In the genomic region with DNA sequence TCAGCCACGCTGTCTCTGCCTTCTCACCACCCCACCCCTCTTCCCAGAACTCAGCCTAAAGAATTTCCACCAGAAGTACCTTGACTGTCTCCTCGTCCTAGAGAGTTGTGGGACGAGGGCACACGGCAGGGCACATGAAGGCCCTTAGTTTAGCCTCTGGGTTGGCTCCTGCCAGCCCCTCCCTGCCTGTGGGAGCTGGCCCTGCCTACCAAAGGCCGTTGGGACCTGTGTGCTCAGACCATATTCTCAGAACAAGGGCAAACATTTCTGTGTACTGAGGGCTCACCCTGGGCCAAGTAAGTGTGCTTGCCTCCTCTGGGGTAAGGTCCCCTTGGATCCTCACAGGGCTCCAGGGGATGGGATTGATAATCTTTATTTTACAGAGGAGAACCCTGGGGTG, we compare ENCODE assay signal across 9 mouse cellular contexts.
DNase-seq lines count a peak whose midpoint lies in the region; ATAC-seq and TF ChIP-seq lines count a peak whose summit lies in the region.
"Had no signal": no experiment of that assay in that cellular context is flagged by ENCODE, and none has a peak within 500 bp of the region (broad histone marks: within the 10 kb centered on the region; RNA-seq: fewer than 3 reads in every experiment).

No protein-coding gene starts in this region.

- no peaks in the 10 kb centered on the region for H3K9me3 ChIP-seq in lung, postnatal 0 days (ENCODE audit: low read length)
- H3K9me3 ChIP-seq in intestine, embryonic 16.5 days (ENCODE audit: control insufficient read depth, low read length): no peaks in the 10 kb centered on the region
- no peaks in the 10 kb centered on the region for H3K9me3 ChIP-seq in neural tube, embryonic 15.5 days (replicated peaks)

- ATAC-seq in lung, postnatal 0 days: no peak
- no peak for ATAC-seq in intestine, embryonic 16.5 days
- ATAC-seq in neural tube, embryonic 15.5 days (ENCODE audit: low FRiP score): no peak

- WGBS in lung, postnatal 0 days: 43% methylated on average over 5 of the region's 5 CpGs
- 57% methylated on average over 5 of the region's 5 CpGs for WGBS in intestine, embryonic 16.5 days
- 81% methylated on average over 5 of the region's 5 CpGs for WGBS in neural tube, embryonic 15.5 days

- H3K27ac ChIP-seq in gastrocnemius, adult 2 months: peak overlapping the region; percentile 78
- 0 out of 2 replicates have a peak overlapping the region, but pooled peaks have one; percentile 32 for H3K27ac ChIP-seq in lung, postnatal 0 days (ENCODE audit: low read length)
- no peak overlapping the region for H3K27ac ChIP-seq in intestine, embryonic 16.5 days (ENCODE audit: low read length)
- H3K27ac ChIP-seq in neural tube, embryonic 15.5 days (replicated peaks): no peak overlapping the region

- peak overlapping the region; percentile 55 for H3K4me2 ChIP-seq in lung, postnatal 0 days (replicated peaks; ENCODE audit: low read depth, low read length)
- peak overlapping the region; percentile 65 for H3K4me2 ChIP-seq in intestine, embryonic 16.5 days (ENCODE audit: low read depth, low read length)
- peak overlapping the region; percentile 51 for H3K4me2 ChIP-seq in neural tube, embryonic 15.5 days

- peak overlapping the region; percentile 48; the same call in 1 of the 2 replicates for H3K9ac ChIP-seq in lung, postnatal 0 days (replicated peaks; ENCODE audit: low read depth)
- peak overlapping the region; percentile 71 for H3K9ac ChIP-seq in intestine, embryonic 16.5 days (ENCODE audit: low read depth, low read length)
- H3K9ac ChIP-seq in neural tube, embryonic 15.5 days (replicated peaks): no peak overlapping the region

- peak overlapping the region; percentile 77 for H3K4me3 ChIP-seq in gastrocnemius, adult 2 months
- peak overlapping the region; percentile 40 for H3K4me3 ChIP-seq in lung, postnatal 0 days (ENCODE audit: low read depth, low read length)
- H3K4me3 ChIP-seq in intestine, embryonic 16.5 days (ENCODE audit: low read length): peak overlapping the region; percentile 51
- peak overlapping the region; percentile 31; the same call in 1 of the 2 replicates for H3K4me3 ChIP-seq in neural tube, embryonic 15.5 days (replicated peaks)

- DNase-seq in gastrocnemius, adult 2 months: no peak
- no peak for DNase-seq in gastrocnemius, postnatal 25 days
- no peak for DNase-seq in lung, postnatal 0 days (ENCODE audit: low spot score)
- DNase-seq in lung, postnatal 36 days: no peak
- no peak for DNase-seq in T-cell, adult 2 months (ENCODE audit: low spot score)
- DNase-seq in embryo, embryonic 9.5 days (ENCODE audit: extremely low spot score): no peak
- DNase-seq: thymus, postnatal 4 days had no signal

- H3K36me3 ChIP-seq in lung, postnatal 0 days (ENCODE audit: insufficient read depth, low read length): peaks cover 8% of the 10 kb centered on the region; the same call in 1 of the 2 replicates
- H3K36me3 ChIP-seq in intestine, embryonic 16.5 days (ENCODE audit: control insufficient read depth, insufficient read depth, low read length): peaks cover 12% of the 10 kb centered on the region
- H3K36me3 ChIP-seq in neural tube, embryonic 15.5 days: peaks cover 30% of the 10 kb centered on the region

- no peak for TF ChIP-seq EP300 in lung, postnatal 0 days (IDR thresholded peaks at IDR 0.05)

- H3K4me1 ChIP-seq in lung, postnatal 0 days (ENCODE audit: insufficient read depth, low read depth, low read length): peaks cover 4% of the 10 kb centered on the region; the same call in 1 of the 2 replicates
- peaks cover 53% of the 10 kb centered on the region for H3K4me1 ChIP-seq in intestine, embryonic 16.5 days (ENCODE audit: control insufficient read depth, insufficient read depth, low read length)
- H3K4me1 ChIP-seq in neural tube, embryonic 15.5 days: peaks cover 49% of the 10 kb centered on the region

- intact Hi-C loops in gastrocnemius, adult 2 months (cut with DNase I): no loop called here

- TF ChIP-seq CTCF in gastrocnemius, adult 2 months (IDR thresholded peaks at IDR 0.05): no peak
- no peak for TF ChIP-seq CTCF in lung, postnatal 0 days (IDR thresholded peaks at IDR 0.05)

- no peaks in the 10 kb centered on the region for H3K27me3 ChIP-seq in lung, postnatal 0 days (replicated peaks; ENCODE audit: insufficient read depth, low read length)
- no peaks in the 10 kb centered on the region for H3K27me3 ChIP-seq in intestine, embryonic 16.5 days (replicated peaks; ENCODE audit: control insufficient read depth, insufficient read depth, low read length)
- no peaks in the 10 kb centered on the region for H3K27me3 ChIP-seq in neural tube, embryonic 15.5 days (replicated peaks)

Comparison
In these comparisons a context has a peak if more than half of its experiments do, and no peak if none do; other contexts are left out.
1. H3K27ac ChIP-seq: peak in gastrocnemius, adult 2 months (single experiment) and lung, postnatal 0 days (single experiment); none in intestine, embryonic 16.5 days (single experiment) and neural tube, embryonic 15.5 days (single experiment).
2. Peak in every context shown above with its lines, with median percentiles within 50 percentile points of each other: H3K4me3 ChIP-seq and H3K4me2 ChIP-seq.